Mouse (Mus musculus): ENCODE measurements at regions not wholly inside any gene's neighbourhood (a gene's known extent, or its start where the extent isn't known, plus 50 kb on each side); places are given as distances from the start of the nearest gene placed in this dataset.
A peak's percentile ranks its signal among the peaks of the same experiment; 100 is the strongest.

- Histone ChIP-seq H3K9ac (no peak overlapping the region), H3K27ac (replicated peaks) (no peak overlapping the region), H3K4me1 (no peaks in the 10 kb centered on the region), H3K36me3 (no peaks in the 10 kb centered on the region), H3K9me3 (peaks cover 1% of the 10 kb centered on the region), H3K27me3 (replicated peaks) (no peaks in the 10 kb centered on the region), H3K4me3 (no peak overlapping the region), H3K4me2 (no peak overlapping the region)
- WGBS: 79% methylated on average over 2 of the region's 2 CpGs
- ATAC-seq (ENCODE audit: extremely low read depth, insufficient number of reproducible peaks, low FRiP score, low TSS enrichment): no peak
Measured at GRCm38 (mm10) chr16:49606500-49606899, 92.5 kb upstream of the Ift57 start.

GRCm38 (mm10) chr16:49614801-49615200 is 84.2 kb upstream of the Ift57 start:
- Histone ChIP-seq H3K4me2 (no peak overlapping the region), H3K4me3 (no peak overlapping the region), H3K9me3 (peaks cover 10% of the 10 kb centered on the region), H3K9ac (no peak overlapping the region), H3K4me1 (0 out of 2 replicates have a peak, but pooled peaks cover 3% of the 10 kb centered on the region), H3K27ac (replicated peaks) (no peak overlapping the region), H3K36me3 (no peaks in the 10 kb centered on the region), H3K27me3 (replicated peaks) (no peaks in the 10 kb centered on the region)
- 63% methylated on average over 3 of the region's 3 CpGs for WGBS
- ATAC-seq (ENCODE audit: extremely low read depth, insufficient number of reproducible peaks, low FRiP score, low TSS enrichment): no peak

GRCm38 (mm10) chr16:49615342-49616020 is 83.6 kb upstream of the Ift57 start:
- Histone ChIP-seq H3K4me3 (no peak overlapping the region), H3K4me2 (peak overlapping the region; percentile 44), H3K27ac (replicated peaks) (no peak overlapping the region), H3K9me3 (peaks cover 10% of the 10 kb centered on the region), H3K9ac (no peak overlapping the region), H3K27me3 (replicated peaks) (no peaks in the 10 kb centered on the region), H3K36me3 (no peaks in the 10 kb centered on the region), H3K4me1 (0 out of 2 replicates have a peak, but pooled peaks cover 3% of the 10 kb centered on the region)
- ATAC-seq (ENCODE audit: extremely low read depth, insufficient number of reproducible peaks, low FRiP score, low TSS enrichment): no peak
- WGBS: 67% methylated on average over 20 of the region's 20 CpGs

GRCm38 (mm10) chr16:49616263-49616872 is 82.7 kb upstream of the Ift57 start:
- ATAC-seq (ENCODE audit: extremely low read depth, insufficient number of reproducible peaks, low FRiP score, low TSS enrichment): no peak
- H3K4me2 ChIP-seq: peak overlapping the region; percentile 44
- H3K4me1 ChIP-seq: 0 out of 2 replicates have a peak, but pooled peaks cover 3% of the 10 kb centered on the region
- no peaks in the 10 kb centered on the region for H3K36me3 ChIP-seq
- H3K9me3 ChIP-seq: peaks cover 10% of the 10 kb centered on the region
- 47% methylated on average over 13 of the region's 13 CpGs for WGBS
- H3K9ac ChIP-seq: peak overlapping the region; percentile 16; the same call in 1 of the 2 replicates
- H3K4me3 ChIP-seq: 0 out of 2 replicates have a peak overlapping the region, but pooled peaks have one; percentile 2
- H3K27me3 ChIP-seq (replicated peaks): no peaks in the 10 kb centered on the region
- H3K27ac ChIP-seq (replicated peaks): peak overlapping the region; percentile 38

GRCm38 (mm10) chr16:49633502-49633901 is 65.5 kb upstream of the Ift57 start:
- 70% methylated on average over 5 of the region's 5 CpGs for WGBS
- Histone ChIP-seq H3K36me3 (no peaks in the 10 kb centered on the region), H3K27ac (replicated peaks) (no peak overlapping the region)

GRCm38 (mm10) chr16:49635506-49635905 is 63.5 kb upstream of the Ift57 start:
- no peak overlapping the region for H3K9ac ChIP-seq
- no peaks in the 10 kb centered on the region for H3K9me3 ChIP-seq
- no peak overlapping the region for H3K4me3 ChIP-seq
- no peak overlapping the region for H3K27ac ChIP-seq (replicated peaks)
- no peaks in the 10 kb centered on the region for H3K4me1 ChIP-seq
- no peak overlapping the region for H3K4me2 ChIP-seq
- H3K27me3 ChIP-seq (replicated peaks): no peaks in the 10 kb centered on the region
- ATAC-seq (ENCODE audit: extremely low read depth, insufficient number of reproducible peaks, low FRiP score, low TSS enrichment): no peak
- WGBS: 84% methylated on average over 8 of the region's 8 CpGs
- no peaks in the 10 kb centered on the region for H3K36me3 ChIP-seq

More at GRCm38 (mm10) chr16:49633502-49633901, 65.5 kb upstream of the Ift57 start:
- no peak overlapping the region for H3K9ac ChIP-seq
- no peaks in the 10 kb centered on the region for H3K4me1 ChIP-seq
- no peak overlapping the region for H3K4me3 ChIP-seq
- no peak for ATAC-seq (ENCODE audit: extremely low read depth, insufficient number of reproducible peaks, low FRiP score, low TSS enrichment)
- H3K27me3 ChIP-seq (replicated peaks): no peaks in the 10 kb centered on the region
- no peak overlapping the region for H3K4me2 ChIP-seq
- no peaks in the 10 kb centered on the region for H3K9me3 ChIP-seq

- Histone ChIP-seq H3K9ac (no peak overlapping the region), H3K9me3 (no peaks in the 10 kb centered on the region), H3K4me1 (no peaks in the 10 kb centered on the region), H3K27ac (replicated peaks) (no peak overlapping the region), H3K27me3 (replicated peaks) (no peaks in the 10 kb centered on the region), H3K4me2 (no peak overlapping the region), H3K36me3 (no peaks in the 10 kb centered on the region), H3K4me3 (no peak overlapping the region)
- ATAC-seq (ENCODE audit: extremely low read depth, insufficient number of reproducible peaks, low FRiP score, low TSS enrichment): no peak
- 80% methylated on average over 1 of the region's 1 CpGs for WGBS
Measured at GRCm38 (mm10) chr16:49636467-49636866, 62.6 kb upstream of the Ift57 start.

- no peak for ATAC-seq (ENCODE audit: extremely low read depth, insufficient number of reproducible peaks, low FRiP score, low TSS enrichment)
- no peak overlapping the region for H3K9ac ChIP-seq
- H3K27me3 ChIP-seq (replicated peaks): no peaks in the 10 kb centered on the region
- no peaks in the 10 kb centered on the region for H3K36me3 ChIP-seq
- H3K4me1 ChIP-seq: no peaks in the 10 kb centered on the region
- no peaks in the 10 kb centered on the region for H3K9me3 ChIP-seq
- no peak overlapping the region for H3K4me2 ChIP-seq
- 44% methylated on average over 1 of the region's 1 CpGs for WGBS
- H3K4me3 ChIP-seq: no peak overlapping the region
- no peak overlapping the region for H3K27ac ChIP-seq (replicated peaks)
Measured at GRCm38 (mm10) chr16:49642696-49643095, 56.3 kb upstream of the Ift57 start.

- Histone ChIP-seq H3K36me3 (no peaks in the 10 kb centered on the region), H3K4me1 (no peaks in the 10 kb centered on the region), H3K9ac (no peak overlapping the region), H3K4me3 (no peak overlapping the region), H3K9me3 (no peaks in the 10 kb centered on the region), H3K27ac (replicated peaks) (no peak overlapping the region), H3K4me2 (no peak overlapping the region), H3K27me3 (replicated peaks) (no peaks in the 10 kb centered on the region)
- 91% methylated on average over 1 of the region's 1 CpGs for WGBS
- ATAC-seq (ENCODE audit: extremely low read depth, insufficient number of reproducible peaks, low FRiP score, low TSS enrichment): no peak
Measured at GRCm38 (mm10) chr16:49644416-49644815, 54.6 kb upstream of the Ift57 start.

- H3K9ac ChIP-seq: no peak overlapping the region
- no peak overlapping the region for H3K4me3 ChIP-seq
- no peak overlapping the region for H3K4me2 ChIP-seq
- H3K36me3 ChIP-seq: no peaks in the 10 kb centered on the region
- H3K27ac ChIP-seq (replicated peaks): no peak overlapping the region
- no peaks in the 10 kb centered on the region for H3K4me1 ChIP-seq
- no peak for ATAC-seq (ENCODE audit: extremely low read depth, insufficient number of reproducible peaks, low FRiP score, low TSS enrichment)
- H3K9me3 ChIP-seq: no peaks in the 10 kb centered on the region
- no peaks in the 10 kb centered on the region for H3K27me3 ChIP-seq (replicated peaks)
Measured at GRCm38 (mm10) chr16:49646479-49646878, 52.6 kb upstream of the Ift57 start.
